Mouse (Mus musculus) layer of hippocampus, postnatal 25 days (tissue): ENCODE results near the gene B4galnt3. TPM values are rescaled to one million over a fixed set of nuclear protein-coding genes. Genes with fewer than 3 reads are reported as not detected.

ENCODE experiments used
- DNase-seq, 2 experiments: peaks; one replicate each; pipeline ENCODE4 v3.0.0; 2022; ENCODE audit warnings: mixed read lengths in 2 of 2, low spot score in 1 of 2; ENCODE audit errors: extremely low spot score in 1 of 2
- total RNA-seq, 2 experiments: library from RNA; stranded (reverse); gene quantifications; 2 replicates each; pipeline ENCODE4 v1.2.3; 2021

The B4galnt3 gene
- total RNA-seq, 2 experiments from 2014 or later = 0.49 to 0.61 TPM

GRCm38 (mm10) chr6:120229806-120230205, 64.6 kb downstream of the B4galnt3 start:
- no peak for DNase-seq

DNA sequence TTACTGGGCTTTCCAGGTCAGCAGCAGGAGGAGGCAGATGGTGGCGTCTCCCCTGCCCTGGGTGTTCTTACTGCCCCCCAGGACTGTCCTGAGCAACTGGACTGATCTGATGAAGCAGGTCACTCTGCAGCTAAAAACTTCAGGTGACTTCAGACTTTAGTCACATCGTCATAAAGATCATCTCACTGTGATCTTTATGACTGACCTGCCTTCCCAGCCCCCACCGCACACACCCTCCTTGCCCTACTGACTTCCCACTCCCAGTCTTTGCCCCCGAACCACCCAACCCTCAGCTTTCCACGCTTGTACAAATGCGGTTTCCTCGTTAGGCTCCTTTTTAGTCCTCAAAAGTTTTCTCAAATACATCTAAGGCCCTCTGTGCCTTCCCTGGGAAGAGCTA, 67.3 kb downstream of the B4galnt3 start:
- DNase-seq = no peak

GRCm38 (mm10) chr6:120225355-120225754, 69.0 kb downstream of the B4galnt3 start:
- DNase-seq = no peak

- DNase-seq = peak; percentile 17 to 58
Observed at GRCm38 (mm10) chr6:120222669-120223068, 71.7 kb downstream of the B4galnt3 start.

GRCm38 (mm10) chr6:120219281-120219680, 75.1 kb downstream of the B4galnt3 start:
- DNase-seq = no peak

DNA sequence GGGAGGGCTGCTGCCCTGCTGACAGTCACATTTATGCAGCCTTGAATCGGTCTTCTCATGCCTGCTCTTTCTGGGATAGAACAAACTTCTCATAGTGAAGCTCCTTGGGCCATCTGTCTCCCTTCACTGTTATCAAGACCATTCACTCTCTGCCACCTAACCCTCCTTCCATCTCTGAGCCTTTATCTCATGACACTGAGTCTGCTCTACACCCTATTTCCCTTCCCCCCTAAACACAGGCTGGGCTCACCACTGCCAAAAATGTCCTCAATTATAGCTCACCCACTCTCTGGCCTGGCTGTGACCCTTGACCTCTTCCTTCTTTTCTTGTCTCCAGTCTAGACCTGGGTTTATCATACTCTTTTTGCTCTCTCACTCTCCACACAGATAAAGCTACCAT, 77.7 kb downstream of the B4galnt3 start:
- DNase-seq = no peak

- DNase-seq = no peak
Observed at GRCm38 (mm10) chr6:120211536-120211935, 82.8 kb downstream of the B4galnt3 start.

- DNase-seq = no peak
Observed at GRCm38 (mm10) chr6:120206586-120206985, 87.8 kb downstream of the B4galnt3 start.

DNA sequence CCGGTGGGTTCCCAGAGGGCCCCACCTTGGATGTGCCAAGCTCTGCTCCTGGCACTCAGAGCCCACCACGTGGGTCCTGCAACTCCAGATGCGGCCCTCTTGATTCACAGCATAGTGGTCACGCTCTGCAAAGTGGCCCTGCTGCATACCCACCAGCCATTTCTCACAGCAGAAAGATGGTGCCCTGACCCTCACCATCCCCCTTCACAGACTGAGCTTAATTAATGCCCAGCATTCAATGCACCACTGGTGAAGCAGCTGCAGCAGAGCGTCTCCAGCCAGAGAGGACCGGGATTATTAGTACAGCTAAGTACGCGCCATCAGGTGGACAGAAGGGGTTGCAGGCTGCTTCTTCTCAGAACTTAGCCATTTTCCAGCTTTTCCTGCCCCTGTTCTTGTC, 92.0 kb downstream of the B4galnt3 start:
- no peak for DNase-seq

- DNase-seq = no peak
Observed at GRCm38 (mm10) chr6:120201956-120202355, 92.4 kb downstream of the B4galnt3 start.

GRCm38 (mm10) chr6:120199638-120200394, 94.5 kb downstream of the B4galnt3 start:
- DNase-seq = no peak

GRCm38 (mm10) chr6:120197964-120198363, 96.4 kb downstream of the B4galnt3 start:
- peak; percentile 66 to 85 for DNase-seq

GRCm38 (mm10) chr6:120196837-120197236, 97.5 kb downstream of the B4galnt3 start:
- peak in 1 of 2 experiments; percentile 17 for DNase-seq

DNA sequence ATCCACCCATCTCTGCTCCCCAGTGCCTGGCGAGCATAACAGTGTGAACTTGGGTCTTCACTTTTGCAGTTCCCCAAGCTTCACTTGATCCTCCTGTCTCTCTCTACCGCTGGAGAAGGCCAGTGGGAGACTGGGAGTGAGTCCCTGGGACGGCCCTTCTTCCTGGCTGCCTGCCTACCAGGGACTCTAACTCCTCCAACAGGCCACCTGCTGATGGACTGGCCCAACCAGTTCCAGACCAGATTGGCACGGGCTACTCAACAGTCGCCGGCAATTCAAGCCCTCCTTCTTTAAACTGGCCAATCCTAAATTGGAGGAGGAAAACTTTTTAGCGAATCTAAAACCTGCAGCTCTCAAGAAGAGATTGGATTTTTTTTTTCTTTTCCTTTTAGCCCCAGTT, 99.4 kb downstream of the B4galnt3 start:
- no peak for DNase-seq

DNA sequence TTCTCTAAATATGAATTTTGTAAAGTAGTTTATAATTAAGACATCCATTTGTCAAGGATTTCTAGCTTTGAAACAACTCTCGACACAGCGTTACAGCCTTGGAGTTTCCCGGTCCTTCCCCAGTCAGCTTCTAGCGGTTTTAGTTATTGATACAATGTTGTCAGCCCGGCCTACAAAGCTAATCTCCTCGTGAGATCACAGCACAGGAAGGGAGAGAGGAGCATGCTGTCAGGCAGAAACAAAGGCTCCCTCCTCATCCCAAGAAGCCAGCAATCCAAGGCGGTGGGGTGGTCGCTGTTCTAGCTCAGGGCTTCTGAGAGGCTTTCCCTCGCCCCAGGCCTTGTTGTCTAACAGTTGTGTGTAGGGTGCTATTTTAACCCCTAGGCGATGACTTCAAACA, 100.1 kb downstream of the B4galnt3 start:
- no peak for DNase-seq

DNA sequence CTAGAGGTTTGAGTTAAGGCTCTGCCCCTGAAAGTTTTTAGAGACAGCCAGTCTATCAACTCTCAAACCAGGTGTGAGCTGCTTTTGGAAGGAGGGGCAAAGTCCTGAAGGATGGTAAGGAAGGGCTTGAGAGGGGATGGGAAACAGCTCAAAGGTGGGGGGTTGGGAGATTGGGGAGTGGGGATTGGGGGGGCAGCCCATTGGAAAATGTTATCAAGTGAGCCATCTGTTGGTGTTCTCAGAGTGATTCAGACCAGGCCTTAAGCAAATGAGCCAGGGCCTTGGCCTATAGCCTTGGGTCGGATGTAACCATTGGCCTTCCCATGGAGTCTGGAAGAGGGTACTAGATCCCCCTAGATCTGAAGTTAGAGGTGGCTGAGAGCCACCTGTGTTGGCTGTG, 100.6 kb downstream of the B4galnt3 start:
- no peak for DNase-seq

GRCm38 (mm10) chr6:120193174-120193573, 101.2 kb downstream of the B4galnt3 start:
- DNase-seq = peak; percentile 63 to 87

GRCm38 (mm10) chr6:120192211-120192870, 102.0 kb downstream of the B4galnt3 start:
- no peak for DNase-seq

GRCm38 (mm10) chr6:120191396-120192170, 102.8 kb downstream of the B4galnt3 start:
- no peak for DNase-seq

DNA sequence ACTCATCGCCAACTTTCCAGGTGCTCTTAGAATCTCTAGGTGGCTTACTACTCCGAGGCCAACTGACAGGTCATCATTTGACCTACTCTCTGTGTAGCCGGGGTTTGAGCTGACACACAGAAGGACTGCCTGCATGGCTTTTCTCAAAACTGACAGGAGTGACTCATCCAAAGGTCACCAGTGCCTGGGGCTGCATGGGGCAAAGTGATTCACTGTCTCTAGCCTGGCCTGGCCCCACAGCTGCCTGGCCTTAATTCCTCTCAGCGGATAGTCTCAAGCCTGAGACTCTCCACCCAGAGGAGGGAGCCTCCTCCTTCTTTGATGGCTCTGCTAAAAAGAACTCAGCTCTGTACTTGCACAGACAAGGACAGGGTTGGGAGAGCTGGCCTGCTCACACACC, 103.4 kb downstream of the B4galnt3 start:
- no peak for DNase-seq

DNA sequence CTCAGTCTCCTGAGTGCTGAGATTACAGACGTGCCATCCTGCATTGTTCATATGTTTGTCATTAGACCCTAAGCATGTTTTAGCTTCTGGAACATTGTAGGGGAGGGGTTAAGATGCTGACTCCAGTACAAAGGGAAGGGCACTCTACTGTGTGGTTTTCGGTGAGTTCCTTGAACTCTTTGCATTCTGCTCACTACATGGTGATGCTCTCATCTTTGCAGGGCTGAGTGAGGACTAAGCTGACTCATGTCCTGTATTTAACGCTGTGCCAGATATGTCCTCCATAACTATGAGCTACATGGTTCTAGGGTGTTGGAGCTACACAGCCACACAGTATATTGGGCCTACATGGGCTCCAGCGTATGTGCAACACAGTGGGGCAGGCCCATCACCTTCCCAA, 104.0 kb downstream of the B4galnt3 start:
- DNase-seq = no peak
